Mouse (Mus musculus): ENCODE measurements around the gene Cggbp1.
A peak's percentile ranks its signal among the peaks of the same experiment; 100 is the strongest.

Gene Cggbp1

GRCm38 (mm10) chr16:64873416-64874305 is 21.9 kb downstream of the Cggbp1 start:
- peak; percentile 32 for DNase-seq (ENCODE audit: low spot score)

- DNase-seq (ENCODE audit: low spot score) = no peak
Measured at GRCm38 (mm10) chr16:64875384-64875783, 23.6 kb downstream of the Cggbp1 start.

- no peak for DNase-seq (ENCODE audit: low spot score)
Measured at GRCm38 (mm10) chr16:64875822-64876221, 24.0 kb downstream of the Cggbp1 start.

- no peak for DNase-seq (ENCODE audit: low spot score)
Measured at GRCm38 (mm10) chr16:64876631-64877265, 25.0 kb downstream of the Cggbp1 start.

- DNase-seq (ENCODE audit: low spot score) = no peak
Measured at GRCm38 (mm10) chr16:64877314-64877713, 25.5 kb downstream of the Cggbp1 start.

GRCm38 (mm10) chr16:64878611-64879132 is 26.9 kb downstream of the Cggbp1 start:
- no peak for DNase-seq (ENCODE audit: low spot score)

- no peak for DNase-seq (ENCODE audit: low spot score)
Measured at GRCm38 (mm10) chr16:64879735-64880134, 27.9 kb downstream of the Cggbp1 start.

GRCm38 (mm10) chr16:64880986-64881385 is 29.2 kb downstream of the Cggbp1 start:
- DNase-seq (ENCODE audit: low spot score) = no peak

- no peak for DNase-seq (ENCODE audit: low spot score)
Measured at GRCm38 (mm10) chr16:64881442-64881841, 29.6 kb downstream of the Cggbp1 start.

- DNase-seq (ENCODE audit: low spot score) = no peak
Measured at GRCm38 (mm10) chr16:64883896-64884295, 32.1 kb downstream of the Cggbp1 start.

GRCm38 (mm10) chr16:64884420-64884838 is 32.6 kb downstream of the Cggbp1 start:
- no peak for DNase-seq (ENCODE audit: low spot score)

GRCm38 (mm10) chr16:64885142-64885541 is 33.3 kb downstream of the Cggbp1 start:
- DNase-seq (ENCODE audit: low spot score) = no peak

- no peak for DNase-seq (ENCODE audit: low spot score)
Measured at GRCm38 (mm10) chr16:64885547-64885946, 33.8 kb downstream of the Cggbp1 start.

- DNase-seq (ENCODE audit: low spot score) = no peak
Measured at GRCm38 (mm10) chr16:64889496-64889895, 37.7 kb downstream of the Cggbp1 start.

GRCm38 (mm10) chr16:64899084-64899483 is 47.3 kb downstream of the Cggbp1 start:
- DNase-seq (ENCODE audit: low spot score) = no peak

GRCm38 (mm10) chr16:64903328-64903727 is 51.5 kb downstream of the Cggbp1 start:
- no peak for DNase-seq (ENCODE audit: low spot score)

- DNase-seq (ENCODE audit: low spot score) = peak; percentile 16
Measured at GRCm38 (mm10) chr16:64907112-64907511, 55.3 kb downstream of the Cggbp1 start.

GRCm38 (mm10) chr16:64908747-64909146 is 57.0 kb downstream of the Cggbp1 start:
- DNase-seq (ENCODE audit: low spot score) = no peak
